8 mouse cellular contexts compared by ENCODE assay signal in the genomic region with DNA sequence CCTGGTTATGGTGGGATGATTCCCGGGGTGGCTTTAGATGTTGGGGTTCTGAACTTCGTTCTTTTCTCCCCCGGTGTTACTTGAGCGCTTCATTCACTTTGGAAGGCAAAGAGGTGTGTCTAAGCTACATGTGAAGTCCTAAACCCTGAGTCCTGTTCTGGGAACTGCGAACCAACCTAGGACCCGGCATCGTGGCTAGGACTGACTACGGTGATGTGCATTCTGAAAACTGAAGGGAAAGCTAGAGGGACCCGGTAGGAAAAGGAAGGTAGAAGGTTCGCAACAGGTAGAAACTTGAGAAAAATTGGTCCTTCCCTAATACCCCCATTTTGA. TPM values are rescaled to one million over a fixed set of nuclear protein-coding genes. Genes with fewer than 3 reads are reported as not detected.
DNase-seq lines count a peak whose midpoint lies in the region; ATAC-seq and TF ChIP-seq lines count a peak whose summit lies in the region.

No protein-coding gene starts in this region.

- H3K27ac ChIP-seq in neural tube, embryonic 11.5 days (ENCODE audit: low read depth, low read length): no peak overlapping the region
- H3K27ac ChIP-seq in forebrain, embryonic 11.5 days (ENCODE audit: low read depth, low read length): no peak overlapping the region
- H3K27ac ChIP-seq in limb, embryonic 14.5 days (replicated peaks; ENCODE audit: low read depth, low read length): peak overlapping the region; percentile 43; the same call in 1 of the 2 replicates
- H3K27ac ChIP-seq in stomach, embryonic 14.5 days (ENCODE audit: low read length): peak overlapping the region; percentile 95; the same call in 1 of the 2 replicates

- peaks cover 11% of the 10 kb centered on the region; the same call in 1 of the 2 replicates for H3K4me1 ChIP-seq in neural tube, embryonic 11.5 days (ENCODE audit: control insufficient read depth, insufficient read depth, low read length)
- H3K4me1 ChIP-seq in forebrain, embryonic 11.5 days (replicated peaks; ENCODE audit: control insufficient read depth, insufficient read depth, low read length): no peaks in the 10 kb centered on the region
- 0 out of 2 replicates have a peak, but pooled peaks cover 3% of the 10 kb centered on the region for H3K4me1 ChIP-seq in limb, embryonic 14.5 days (ENCODE audit: control insufficient read depth, insufficient read depth, low read length)
- H3K4me1 ChIP-seq in stomach, embryonic 14.5 days (ENCODE audit: control insufficient read depth, insufficient read depth, low read length): peaks cover 6% of the 10 kb centered on the region; the same call in 1 of the 2 replicates

- no peaks in the 10 kb centered on the region for H3K27me3 ChIP-seq in neural tube, embryonic 11.5 days (ENCODE audit: control insufficient read depth, insufficient read depth, low read length)
- no peaks in the 10 kb centered on the region for H3K27me3 ChIP-seq in forebrain, embryonic 11.5 days (ENCODE audit: control insufficient read depth, insufficient read depth, low read length)
- H3K27me3 ChIP-seq in limb, embryonic 14.5 days (ENCODE audit: control insufficient read depth, insufficient read depth, low read length): no peaks in the 10 kb centered on the region
- H3K27me3 ChIP-seq in stomach, embryonic 14.5 days (ENCODE audit: control insufficient read depth, insufficient read depth, low read length): no peaks in the 10 kb centered on the region

- ATAC-seq in neural tube, embryonic 11.5 days (ENCODE audit: insufficient read depth, low FRiP score, low TSS enrichment): peak; percentile 54; the same call in 1 of the 2 replicates
- ATAC-seq in forebrain, embryonic 11.5 days (replicated peaks; ENCODE audit: low FRiP score): peak; percentile 63; the same call in 1 of the 2 replicates
- ATAC-seq in limb, embryonic 14.5 days (ENCODE audit: low FRiP score, low read depth): peak; percentile 55
- ATAC-seq in stomach, embryonic 14.5 days (ENCODE audit: insufficient number of reproducible peaks, insufficient read depth, low FRiP score, low read depth): peak; percentile 73; the same call in 1 of the 2 replicates

- peak overlapping the region; percentile 44 for H3K4me2 ChIP-seq in neural tube, embryonic 11.5 days (ENCODE audit: low read depth)
- peak overlapping the region; percentile 71 for H3K4me2 ChIP-seq in forebrain, embryonic 11.5 days (ENCODE audit: low read depth, low read length, severe bottlenecking)
- peak overlapping the region; percentile 69 for H3K4me2 ChIP-seq in limb, embryonic 14.5 days (replicated peaks; ENCODE audit: low read depth, low read length, severe bottlenecking)
- H3K4me2 ChIP-seq in stomach, embryonic 14.5 days (replicated peaks; ENCODE audit: low read depth, low read length): peak overlapping the region; percentile 71

- no peaks in the 10 kb centered on the region for H3K36me3 ChIP-seq in neural tube, embryonic 11.5 days (ENCODE audit: control insufficient read depth, insufficient read depth, low read length)
- no peaks in the 10 kb centered on the region for H3K36me3 ChIP-seq in forebrain, embryonic 11.5 days (ENCODE audit: control insufficient read depth, insufficient read depth, low read length)
- H3K36me3 ChIP-seq in limb, embryonic 14.5 days (ENCODE audit: control insufficient read depth, insufficient read depth, low read length): no peaks in the 10 kb centered on the region
- H3K36me3 ChIP-seq in stomach, embryonic 14.5 days (ENCODE audit: control insufficient read depth, insufficient read depth, low read length): no peaks in the 10 kb centered on the region

- peak overlapping the region; percentile 95 for H3K4me3 ChIP-seq in neural tube, embryonic 11.5 days (ENCODE audit: low read depth, low read length)
- H3K4me3 ChIP-seq in forebrain, embryonic 11.5 days (ENCODE audit: low read depth, low read length): peak overlapping the region; percentile 94
- H3K4me3 ChIP-seq in limb, embryonic 14.5 days (replicated peaks; ENCODE audit: low read length): peak overlapping the region; percentile 93
- H3K4me3 ChIP-seq in stomach, embryonic 14.5 days (ENCODE audit: low read depth, low read length): peak overlapping the region; percentile 87

- 0% methylated on average over 10 of the region's 10 CpGs for WGBS in neural tube, embryonic 11.5 days
- under 1% methylated on average over 9 of the region's 10 CpGs for WGBS in forebrain, embryonic 11.5 days
- WGBS in limb, embryonic 14.5 days: under 1% methylated on average over 10 of the region's 10 CpGs
- WGBS in stomach, embryonic 14.5 days: under 1% methylated on average over 10 of the region's 10 CpGs

- H3K9ac ChIP-seq in neural tube, embryonic 11.5 days (ENCODE audit: low read length): no peak overlapping the region
- peak overlapping the region; percentile 28 for H3K9ac ChIP-seq in forebrain, embryonic 11.5 days (ENCODE audit: low read length)
- peak overlapping the region; percentile 94 for H3K9ac ChIP-seq in limb, embryonic 14.5 days (ENCODE audit: low read depth, low read length, severe bottlenecking)
- H3K9ac ChIP-seq in stomach, embryonic 14.5 days (replicated peaks; ENCODE audit: low read depth, low read length): no peak overlapping the region; the same call in 1 of the 2 replicates

- DNase-seq in neural tube, embryonic 11.5 days (ENCODE audit: low spot score): no peak
- DNase-seq in neural tube, embryonic 10.5 days (ENCODE audit: extremely low spot score, low spot score): no peak
- DNase-seq in forebrain, embryonic 11.5 days (ENCODE audit: low spot score): no peak
- DNase-seq in limb, embryonic 14.5 days (ENCODE audit: low spot score): no peak
- no peak for DNase-seq in layer of hippocampus, postnatal 25 days (ENCODE audit: extremely low spot score in 1 of 2, low spot score in 1 of 2)
- no peak for DNase-seq in cerebellum, postnatal 4 days (ENCODE audit: low spot score in 2 of 2)
- DNase-seq in urinary bladder, adult 2 months (ENCODE audit: low spot score): no peak

- TF ChIP-seq POLR2A in limb, embryonic 14.5 days (IDR thresholded peaks at IDR 0.05; ENCODE audit: borderline replicate concordance, extremely low read depth, insufficient read depth, insufficient read length): no peak; the same call in 1 of the 2 replicates

- no peaks in the 10 kb centered on the region for H3K9me3 ChIP-seq in neural tube, embryonic 11.5 days (ENCODE audit: control insufficient read depth, low read length)
- H3K9me3 ChIP-seq in forebrain, embryonic 11.5 days (ENCODE audit: control insufficient read depth, low read length): no peaks in the 10 kb centered on the region
- H3K9me3 ChIP-seq in limb, embryonic 14.5 days (ENCODE audit: control insufficient read depth, low read length): no peaks in the 10 kb centered on the region
- H3K9me3 ChIP-seq in stomach, embryonic 14.5 days (ENCODE audit: control insufficient read depth, low read depth, low read length): no peaks in the 10 kb centered on the region

RNA-seq across cellular contexts. Expression of gene Kpna4, which starts 0.4 kb away (rescaled TPM):
- polyA plus RNA-seq in neural tube, embryonic 11.5 days (2014; fragmentation: Nextera tagmentation; extraction: Ambion mirVana): 46.0 and 48.5 TPM in 2 replicates
- 54.6 and 55.7 TPM in 2 replicates for polyA plus RNA-seq in forebrain, embryonic 11.5 days (2014; fragmentation: Nextera tagmentation; extraction: Ambion mirVana)
- 21.2 and 25.6 TPM in 2 replicates for polyA plus RNA-seq in limb, embryonic 14.5 days (2012; rRNA removed)
- 34.3 and 37.5 TPM in 2 replicates for polyA plus RNA-seq in limb, embryonic 14.5 days (2014; fragmentation: Nextera tagmentation; extraction: Ambion mirVana)
- polyA plus RNA-seq in stomach, embryonic 14.5 days (2014; fragmentation: Nextera tagmentation; extraction: Ambion mirVana): 33.6 and 34.7 TPM in 2 replicates
- total RNA-seq in layer of hippocampus, postnatal 25 days (2021): 10 to 100 TPM; 79.5 to 84.7 TPM
- 33.9 and 35.7 TPM in 2 replicates for polyA plus RNA-seq in urinary bladder, adult 2 months (2012; rRNA removed)

Comparison
In these comparisons a context has a peak if more than half of its experiments do, and no peak if none do; other contexts are left out.
1. H3K27ac ChIP-seq: peak in limb, embryonic 14.5 days (single experiment) and stomach, embryonic 14.5 days (single experiment); none in neural tube, embryonic 11.5 days (single experiment) and forebrain, embryonic 11.5 days (single experiment).
2. H3K9ac ChIP-seq: peak in forebrain, embryonic 11.5 days (single experiment) and limb, embryonic 14.5 days (single experiment); none in neural tube, embryonic 11.5 days (single experiment) and stomach, embryonic 14.5 days (single experiment).
3. Peak in every context shown above with its lines, with median percentiles within 50 percentile points of each other: ATAC-seq, H3K4me2 ChIP-seq and H3K4me3 ChIP-seq.